Mouse (Mus musculus) CH12.LX (cell line): Measurements from ENCODE around the gene Cfap52.

Source experiments
- CTCF ChIP-seq, 2 experiments: IDR thresholded peaks in 1 of 2; conservative IDR thresholded peaks in 1 of 2; 2 replicates each; pipeline ENCODE4 v1.5.1; 2011 to 2012; ENCODE audit warnings: low read depth in 2 of 2, low read length in 2 of 2, improper control_type of control experiment in 1 of 2, inconsistent platforms in 1 of 2, mild to moderate bottlenecking in 1 of 2, moderate library complexity in 1 of 2
- EP300 ChIP-seq: IDR thresholded peaks from 2 replicates; pipeline ENCODE4 v1.6.1; 2011; ENCODE audit warnings: low read length, improper control_type of control experiment
- ETS1 ChIP-seq: conservative IDR thresholded peaks from 2 replicates; pipeline ENCODE4 v1.6.1; 2012; ENCODE audit warnings: low read depth, mild to moderate bottlenecking, inconsistent platforms, low read length, improper control_type of control experiment, moderate library complexity
- HCFC1 ChIP-seq: IDR thresholded peaks from 2 replicates; pipeline ENCODE4 v1.6.1; 2012; ENCODE audit warnings: low read depth, mild to moderate bottlenecking, inconsistent platforms, low read length, improper control_type of control experiment
- MAFK ChIP-seq: IDR thresholded peaks from 2 replicates; pipeline ENCODE4 v1.6.1; 2011; ENCODE audit warnings: low read length, improper control_type of control experiment; ENCODE audit not compliant: insufficient replicate concordance
- MXI1 ChIP-seq: IDR thresholded peaks from 2 replicates; pipeline ENCODE4 v1.6.1; 2011; ENCODE audit warnings: mild to moderate bottlenecking, low read depth, low read length, improper control_type of control experiment
- POLR2A ChIP-seq: IDR thresholded peaks from 2 replicates; pipeline ENCODE4 v1.6.1; 2011; ENCODE audit warnings: low read depth, mild to moderate bottlenecking, improper control_type of control experiment, low read length
- POLR2AphosphoS2 ChIP-seq: IDR thresholded peaks from 2 replicates; pipeline ENCODE4 v1.6.1; 2011; ENCODE audit warnings: low read depth, low read length, improper control_type of control experiment
- SMC3 ChIP-seq: IDR thresholded peaks from 2 replicates; pipeline ENCODE4 v1.6.1; 2011; ENCODE audit warnings: low read depth, low read length, improper control_type of control experiment
- TBP ChIP-seq: conservative IDR thresholded peaks from 2 replicates; pipeline ENCODE4 v1.6.1; 2011; ENCODE audit warnings: low read depth, low read length, improper control_type of control experiment
- TCF12 ChIP-seq: IDR thresholded peaks from 2 replicates; pipeline ENCODE4 v1.6.1; 2014; ENCODE audit warnings: low read depth, mild to moderate bottlenecking, inconsistent platforms, low read length, improper control_type of control experiment
- USF1 ChIP-seq: IDR thresholded peaks from 2 replicates; pipeline ENCODE4 v1.6.1; 2014; ENCODE audit warnings: low read depth, mild to moderate bottlenecking, inconsistent platforms, low read length, improper control_type of control experiment

GRCm38 (mm10) chr11:67975252-67975651, 9.8 kb upstream of the Cfap52 start:
- no peak for TF ChIP-seq TBP
- no peak for TF ChIP-seq MXI1
- TF ChIP-seq HCFC1, result no peak
- TF ChIP-seq TCF12, result no peak
- TF ChIP-seq EP300, result no peak
- peak in 1 of 2 experiments; percentile 67; a peak in 2 of 4 replicates for TF ChIP-seq CTCF (conservative IDR thresholded peaks at IDR 0.05 in 1 of 2, IDR thresholded peaks at IDR 0.05 in 1 of 2; ENCODE audit: low read depth in 2 of 2, low read length in 2 of 2)
- TF ChIP-seq MAFK, result no peak
- TF ChIP-seq ETS1, result no peak
- no peak for TF ChIP-seq USF1
- TF ChIP-seq POLR2A, result no peak
- TF ChIP-seq SMC3, result peak; percentile 33; the same call in 1 of the 2 replicates
- TF ChIP-seq POLR2AphosphoS2, result no peak
